Comparison of ENCODE assay signal across 9 mouse cellular contexts in genomic region chr13:52155588-52156086, GRCm38 (mm10).
A peak's percentile ranks its signal among the peaks of the same experiment; 100 is the strongest.
DNase-seq lines count a peak whose midpoint lies in the region; ATAC-seq and TF ChIP-seq lines count a peak whose summit lies in the region.
"Had no signal": no experiment of that assay in that cellular context is flagged by ENCODE, and none has a peak within 500 bp of the region (broad histone marks: within the 10 kb centered on the region; RNA-seq: fewer than 3 reads in every experiment).

No protein-coding gene starts in this region.

- intact Hi-C loops in heart, postnatal 14 days (cut with DNase I) = no loop called here

- no peaks in the 10 kb centered on the region for H3K9me3 ChIP-seq in kidney, embryonic 14.5 days (ENCODE audit: control insufficient read depth, low read length)
- no peaks in the 10 kb centered on the region for H3K9me3 ChIP-seq in kidney, embryonic 15.5 days (replicated peaks)
- H3K9me3 ChIP-seq: heart, embryonic 15.5 days had no signal

- no peaks in the 10 kb centered on the region for H3K36me3 ChIP-seq in kidney, embryonic 14.5 days (ENCODE audit: control insufficient read depth, insufficient read depth, low read length)
- H3K36me3 ChIP-seq in kidney, embryonic 15.5 days = no peaks in the 10 kb centered on the region
- no peaks in the 10 kb centered on the region for H3K36me3 ChIP-seq in myocyte (ENCODE audit: control insufficient read depth, insufficient read depth)
- H3K36me3 ChIP-seq: heart, embryonic 15.5 days had no signal

- no peak overlapping the region for H3K4me3 ChIP-seq in kidney, embryonic 14.5 days (ENCODE audit: low read length)
- no peak overlapping the region for H3K4me3 ChIP-seq in kidney, embryonic 15.5 days (replicated peaks)
- no peak overlapping the region for H3K4me3 ChIP-seq in myocyte
- H3K4me3 ChIP-seq: heart, embryonic 15.5 days had no signal

- no peaks in the 10 kb centered on the region for H3K27me3 ChIP-seq in kidney, embryonic 14.5 days (ENCODE audit: control insufficient read depth, insufficient read depth, low read length)
- no peaks in the 10 kb centered on the region for H3K27me3 ChIP-seq in kidney, embryonic 15.5 days
- H3K27me3 ChIP-seq in myocyte (ENCODE audit: control insufficient read depth, insufficient read depth, insufficient read length) = no peaks in the 10 kb centered on the region
- H3K27me3 ChIP-seq: heart, embryonic 15.5 days had no signal

- no peak for ATAC-seq in kidney, embryonic 14.5 days (ENCODE audit: low FRiP score, low TSS enrichment)
- no peak for ATAC-seq in kidney, embryonic 15.5 days (replicated peaks; ENCODE audit: low FRiP score)
- ATAC-seq in megakaryocyte-erythroid progenitor cell, adult 5-6 weeks (replicated peaks; ENCODE audit: low FRiP score, low TSS enrichment, poor library complexity, severe bottlenecking) = no peak

- H3K9ac ChIP-seq in kidney, embryonic 14.5 days (ENCODE audit: low read depth, low read length) = no peak overlapping the region
- H3K9ac ChIP-seq in kidney, embryonic 15.5 days = no peak overlapping the region
- H3K9ac ChIP-seq: heart, embryonic 15.5 days had no signal

- H3K27ac ChIP-seq in kidney, embryonic 14.5 days (ENCODE audit: low read depth, low read length) = no peak overlapping the region
- H3K27ac ChIP-seq in kidney, embryonic 15.5 days = peak overlapping the region; percentile 48; the same call in 1 of the 2 replicates
- H3K27ac ChIP-seq: heart, embryonic 15.5 days had no signal

- peak; percentile 45 for DNase-seq in kidney, adult 11 months
- DNase-seq in brain, adult 2 months (ENCODE audit: low read depth, low spot score) = peak; percentile 11
- no peak for DNase-seq in frontal cortex, adult 2 months (ENCODE audit: extremely low spot score in 1 of 2, low spot score in 1 of 2)
- DNase-seq in heart, postnatal 14 days = no peak

- no peak overlapping the region for H3K4me2 ChIP-seq in kidney, embryonic 14.5 days (replicated peaks; ENCODE audit: low read depth, low read length)
- no peak overlapping the region for H3K4me2 ChIP-seq in kidney, embryonic 15.5 days
- H3K4me2 ChIP-seq in myocyte (ENCODE audit: low read depth) = peak overlapping the region; percentile 51
- H3K4me2 ChIP-seq: heart, embryonic 15.5 days had no signal

- peaks cover 23% of the 10 kb centered on the region for H3K4me1 ChIP-seq in kidney, embryonic 14.5 days (ENCODE audit: control insufficient read depth, insufficient read depth, low read length)
- peaks cover 46% of the 10 kb centered on the region for H3K4me1 ChIP-seq in kidney, embryonic 15.5 days

- WGBS in kidney, embryonic 14.5 days = 49% methylated on average over 8 of the region's 8 CpGs
- WGBS in kidney, embryonic 15.5 days = 44% methylated on average over 8 of the region's 8 CpGs

- H3K79me2 ChIP-seq in myocyte (ENCODE audit: control insufficient read depth, insufficient read depth) = no peaks in the 10 kb centered on the region

- no peak for TF ChIP-seq POLR2A in myocyte (IDR thresholded peaks at IDR 0.05; ENCODE audit: insufficient read length, low read depth)

- H3ac ChIP-seq in myocyte (ENCODE audit: control insufficient read depth, insufficient read length) = no peak overlapping the region

TF ChIP-seq in myocyte, 11 proteins besides CTCF, POLR2A, EP300 and RAD21:
- TF ChIP-seq E2F4 (IDR thresholded peaks at IDR 0.05; ENCODE audit: insufficient read depth) (no peak), MAX (IDR thresholded peaks at IDR 0.05; ENCODE audit: low read depth) (no peak), MYOG (IDR thresholded peaks at IDR 0.05; ENCODE audit: control insufficient read depth in 1 of 3, insufficient read depth in 1 of 3, insufficient read length in 2 of 3, low read depth in 2 of 3) (no peak), MYOD1 (IDR thresholded peaks at IDR 0.05; ENCODE audit: control insufficient read depth in 1 of 3, insufficient read length in 2 of 3, low read depth in 2 of 3) (no peak), CEBPB (IDR thresholded peaks at IDR 0.05; ENCODE audit: insufficient read depth, poor library complexity, severe bottlenecking) (no peak), REST (IDR thresholded peaks at IDR 0.05; ENCODE audit: insufficient read depth, insufficient read length) (no peak), SRF (IDR thresholded peaks at IDR 0.05; ENCODE audit: control insufficient read depth, insufficient read length, low read depth) (no peak), TCF3 (IDR thresholded peaks at IDR 0.05; ENCODE audit: insufficient read length, low read depth) (no peak), POLR2AphosphoS2 (IDR thresholded peaks at IDR 0.05; ENCODE audit: insufficient read length, low read depth) (no peak), USF1 (IDR thresholded peaks at IDR 0.05; ENCODE audit: low read depth) (no peak), TCF12 (IDR thresholded peaks at IDR 0.05; ENCODE audit: insufficient read depth, poor library complexity, severe bottlenecking) (no peak)
TF ChIP-seq in myocyte: peak in this region for 0.

Comparison
In these comparisons a context has a peak if more than half of its experiments do, and no peak if none do; other contexts are left out.
1. DNase-seq: peak in kidney, adult 11 months (single experiment) and brain, adult 2 months (single experiment); none in frontal cortex, adult 2 months (0 of 2) and heart, postnatal 14 days (0 of 2).